Mouse (Mus musculus) frontal cortex, postnatal 25 days (tissue): Measurements from ENCODE around the gene Gabrg2.
A peak's percentile ranks its signal among the peaks of the same experiment; 100 is the strongest.

ENCODE experiments used
- DNase-seq, 2 experiments: peaks; one replicate each; pipeline ENCODE4 v3.0.0; 2022; ENCODE audit warnings: low spot score in 2 of 2

Gabrg2 gene

GRCm38 (mm10) chr11:42000190-42001098 is at the start of gene Gabrg2:
TSS of gene Gabrg2 (minus strand) at chr11:42000857.
- DNase-seq = peak; percentile 9 to 28

- DNase-seq = no peak
These were observed 47.5 kb upstream of the Gabrg2 start for GRCm38 (mm10) chr11:42048201-42048600.

GRCm38 (mm10) chr11:41999468-41999881 is 1.2 kb downstream of the Gabrg2 start:
- DNase-seq = peak; percentile 19 to 36

DNA sequence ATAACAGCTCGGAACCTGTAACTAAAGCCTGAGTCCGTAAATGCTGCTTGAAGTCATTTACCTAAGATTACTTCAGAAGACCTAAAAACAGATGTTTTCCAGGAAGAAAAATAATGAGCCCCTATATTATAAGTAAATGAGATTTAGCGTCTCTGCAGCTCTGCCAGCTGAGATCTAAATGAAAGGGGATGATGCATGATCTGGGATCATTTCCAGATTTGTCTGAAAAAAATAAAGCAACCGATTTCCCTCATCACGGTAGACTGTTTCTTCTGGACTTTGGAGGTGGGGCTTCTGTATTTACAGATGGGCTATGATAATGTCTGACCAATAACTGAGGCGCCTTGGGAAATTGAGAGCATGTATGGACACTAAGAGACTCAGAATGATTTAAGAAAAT is 20.5 kb downstream of the Gabrg2 start:
- DNase-seq = no peak

- DNase-seq = no peak
These were observed 32.1 kb downstream of the Gabrg2 start for GRCm38 (mm10) chr11:41968595-41968994.

DNA sequence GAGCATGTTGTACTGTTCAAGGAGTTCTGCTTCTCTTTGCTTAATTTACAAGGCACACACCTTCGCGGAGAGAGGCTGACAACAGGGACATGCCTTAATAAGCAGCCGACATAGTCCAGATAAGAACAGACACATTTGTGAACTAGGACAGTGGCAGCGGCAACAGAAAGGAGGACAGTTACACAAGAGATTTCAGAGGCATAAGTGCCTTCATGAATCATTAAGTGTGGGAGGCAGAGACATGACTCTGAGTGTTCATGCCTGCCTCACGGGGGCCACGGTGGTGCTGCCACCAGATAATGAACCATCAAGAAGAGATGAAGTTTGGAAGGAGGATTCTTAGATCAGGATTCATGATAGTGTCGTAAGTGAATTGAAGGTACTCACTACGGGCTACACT is 38.0 kb downstream of the Gabrg2 start:
- DNase-seq = no peak

DNA sequence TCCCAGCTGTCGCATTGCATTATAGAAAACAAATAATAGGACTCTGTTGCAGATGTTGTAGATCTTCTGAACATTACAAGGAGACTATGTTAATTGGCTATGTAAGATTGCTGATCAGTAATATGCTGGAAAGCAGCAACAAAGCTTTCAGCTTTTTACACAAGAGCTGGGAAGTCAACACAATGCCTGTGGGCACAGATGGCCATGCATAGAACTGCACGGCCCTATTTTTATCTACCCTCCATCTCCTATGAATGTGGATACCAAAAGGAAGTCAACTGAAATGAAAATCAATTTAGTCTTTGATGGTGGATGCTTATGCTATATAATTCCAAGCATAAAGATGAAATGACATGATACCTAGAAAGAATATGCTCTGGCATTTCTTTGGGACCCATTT is 47.1 kb downstream of the Gabrg2 start:
- no peak for DNase-seq

DNA sequence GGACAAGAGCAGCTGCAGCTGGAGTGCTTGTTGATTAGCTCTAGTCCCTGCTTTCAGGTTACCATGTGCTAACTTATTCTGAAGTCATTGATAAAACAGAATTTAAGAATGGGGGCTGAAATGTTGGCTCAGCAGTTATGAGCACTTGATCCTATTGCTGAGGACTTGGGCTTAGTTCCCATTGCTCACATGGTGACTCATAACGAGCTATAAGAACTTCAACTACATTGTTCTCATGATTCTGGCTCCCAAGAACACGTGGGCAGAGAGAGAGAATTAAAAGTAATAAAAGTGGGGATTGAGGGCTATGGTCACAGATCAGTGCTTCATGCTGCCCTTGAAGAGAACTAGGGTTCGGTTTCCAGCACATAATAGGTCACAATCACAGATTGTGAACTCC is 48.8 kb downstream of the Gabrg2 start:
- no peak for DNase-seq

DNA sequence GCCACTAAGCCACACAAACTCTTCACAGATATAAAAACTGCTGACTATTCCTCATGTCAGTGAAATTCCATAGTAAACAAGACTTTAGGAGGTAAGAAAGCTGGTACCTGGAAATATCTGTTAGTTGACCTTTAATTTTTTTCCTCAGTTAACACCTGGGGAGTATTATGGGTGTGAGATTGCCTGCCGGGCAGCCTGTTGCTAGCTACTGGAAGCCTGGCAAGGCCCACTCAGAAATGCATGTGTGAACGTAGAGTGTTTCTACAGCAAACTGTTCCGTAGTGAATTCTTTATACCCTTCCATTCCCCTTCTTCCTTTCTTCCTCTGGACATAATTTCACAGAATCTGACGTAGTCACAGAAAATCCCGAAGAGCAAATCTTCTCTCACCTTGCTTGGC is 55.2 kb downstream of the Gabrg2 start:
- DNase-seq = no peak

- no peak for DNase-seq
These were observed 62.7 kb downstream of the Gabrg2 start for GRCm38 (mm10) chr11:41937979-41938378.

- no peak for DNase-seq
These were observed 81.8 kb downstream of the Gabrg2 start for GRCm38 (mm10) chr11:41918864-41919263.

DNA sequence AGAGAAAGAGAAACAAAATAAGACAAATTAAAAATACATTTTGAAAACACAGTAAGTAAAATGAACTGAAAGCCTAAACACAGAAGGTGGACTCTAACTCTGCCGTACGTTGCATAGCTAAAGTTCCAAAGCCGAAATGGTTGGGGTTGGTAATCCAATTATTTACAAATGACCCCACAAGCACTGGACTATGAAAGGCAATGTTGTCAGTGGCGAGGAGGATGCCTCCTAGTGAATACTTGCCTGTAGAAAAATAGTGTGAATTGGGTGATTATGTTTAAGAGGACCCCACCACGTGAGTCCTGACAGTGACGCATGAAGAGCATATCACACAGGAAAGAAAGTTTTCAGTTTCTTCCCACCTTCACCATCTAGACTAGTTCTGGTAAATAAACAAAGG is 86.6 kb downstream of the Gabrg2 start:
- no peak for DNase-seq

DNA sequence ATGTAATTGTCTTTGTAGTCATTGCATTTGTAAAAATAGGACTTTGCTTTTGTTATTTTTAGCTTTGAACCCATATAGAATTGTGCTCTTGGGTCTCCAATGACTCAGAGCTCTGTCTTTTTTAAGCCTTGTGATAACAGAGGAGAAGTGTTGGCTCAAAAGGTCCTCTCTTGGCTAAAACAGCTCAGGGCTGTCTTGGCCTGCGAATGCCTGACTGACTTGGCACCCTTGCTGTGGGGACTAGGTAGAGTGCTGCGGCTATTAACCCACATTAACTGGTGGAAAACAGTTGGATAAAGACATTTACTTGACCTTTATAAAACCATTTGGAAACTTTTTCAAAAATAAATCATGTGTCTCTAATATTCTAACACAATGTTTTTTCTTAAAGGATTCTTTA is 97.0 kb downstream of the Gabrg2 start:
- DNase-seq = no peak
